Mouse (Mus musculus) CH12.LX (cell line): ENCODE results near the gene Gjb5. TPM values are rescaled to one million over a fixed set of nuclear protein-coding genes. Genes with fewer than 3 reads are reported as not detected.
A peak's percentile ranks its signal among the peaks of the same experiment; 100 is the strongest.

Experiments used
- DNase-seq: peaks from one replicate; pipeline ENCODE4 v3.0.0-alpha.2; 2013; ENCODE audit errors: extremely low read depth
- H3K27ac ChIP-seq: 2 replicates; pipeline ENCODE4 v1.5.1; 2012; ENCODE audit warnings: low read depth, mild to moderate bottlenecking, control low read depth, moderate library complexity; ENCODE audit not compliant: insufficient read depth
- H3K27me3 ChIP-seq: replicated peaks from 2 replicates; pipeline ENCODE3; 2012; ENCODE audit warnings: inconsistent platforms
- H3K36me3 ChIP-seq, 2 experiments: replicated peaks in 1 of 2; 2 replicates each; pipeline versions ENCODE3 to v1.6.1; 2012; ENCODE audit warnings: inconsistent platforms in 1 of 2, low read length in 1 of 2, mild to moderate bottlenecking in 1 of 2, mixed read lengths in 1 of 2, moderate library complexity in 1 of 2; ENCODE audit not compliant: control insufficient read depth in 1 of 2, insufficient read depth in 1 of 2
- H3K4me1 ChIP-seq, 2 experiments: 2 replicates each; pipeline ENCODE4 v1.6.1; 2012; ENCODE audit warnings: inconsistent platforms in 1 of 2, moderate library complexity in 1 of 2; ENCODE audit not compliant: insufficient read depth in 2 of 2, control insufficient read depth in 1 of 2
- H3K4me2 ChIP-seq: 2 replicates; pipeline ENCODE4 v1.6.1; 2012; ENCODE audit warnings: low read depth, mild to moderate bottlenecking, control low read depth; ENCODE audit not compliant: poor library complexity, insufficient read depth, severe bottlenecking
- H3K4me3 ChIP-seq, 3 experiments: fragments of 150-350 bp in 1 of 3; sonication (generic) in 1 of 3; replicated peaks in 1 of 3; 2 replicates each; pipeline versions ENCODE3 to v1.5.1; 2011 to 2012; ENCODE audit warnings: low read depth in 2 of 3, low read length in 2 of 3, mild to moderate bottlenecking in 2 of 3, moderate library complexity in 2 of 3, control low read depth in 1 of 3, improper control_type of control experiment in 1 of 3, inconsistent platforms in 1 of 3, mixed read lengths in 1 of 3; ENCODE audit not compliant: poor library complexity in 1 of 3
- H3K79me2 ChIP-seq: replicated peaks from 2 replicates; pipeline ENCODE4 v1.6.1; 2012; ENCODE audit warnings: mild to moderate bottlenecking, moderate library complexity; ENCODE audit not compliant: control insufficient read depth, poor library complexity, insufficient read depth, severe bottlenecking; ENCODE audit errors: extremely low read depth
- H3K9ac ChIP-seq: 2 replicates; pipeline ENCODE4 v1.6.1; 2012; ENCODE audit warnings: low read depth, mild to moderate bottlenecking, control low read depth, moderate library complexity; ENCODE audit not compliant: insufficient read depth
- H3K9me3 ChIP-seq: replicated peaks from 2 replicates; pipeline ENCODE3; 2012; ENCODE audit warnings: low read length, inconsistent platforms, mixed read lengths
- BHLHE40 ChIP-seq: IDR thresholded peaks from 2 replicates; pipeline ENCODE4 v1.6.1; 2011; ENCODE audit warnings: mild to moderate bottlenecking, low read depth, low read length, improper control_type of control experiment
- CTCF ChIP-seq, 2 experiments: IDR thresholded peaks in 1 of 2; conservative IDR thresholded peaks in 1 of 2; 2 replicates each; pipeline ENCODE4 v1.5.1; 2011 to 2012; ENCODE audit warnings: low read depth in 2 of 2, low read length in 2 of 2, improper control_type of control experiment in 1 of 2, inconsistent platforms in 1 of 2, mild to moderate bottlenecking in 1 of 2, moderate library complexity in 1 of 2
- ELF1 ChIP-seq: IDR thresholded peaks from 2 replicates; pipeline ENCODE4 v1.6.1; 2014; ENCODE audit warnings: low read depth, mild to moderate bottlenecking, inconsistent platforms, low read length, improper control_type of control experiment
- ETS1 ChIP-seq: conservative IDR thresholded peaks from 2 replicates; pipeline ENCODE4 v1.6.1; 2012; ENCODE audit warnings: low read depth, mild to moderate bottlenecking, inconsistent platforms, low read length, improper control_type of control experiment, moderate library complexity
- KAT2A ChIP-seq: IDR thresholded peaks from 2 replicates; pipeline ENCODE4 v1.6.1; 2012; ENCODE audit warnings: low read length, improper control_type of control experiment, inconsistent platforms; ENCODE audit not compliant: insufficient replicate concordance
- MEF2A ChIP-seq: IDR thresholded peaks from 2 replicates; pipeline ENCODE4 v1.6.1; 2014; ENCODE audit warnings: low read depth, mild to moderate bottlenecking, inconsistent platforms, low read length, improper control_type of control experiment, borderline replicate concordance
- NELFE ChIP-seq: IDR thresholded peaks from 2 replicates; pipeline ENCODE4 v1.6.1; 2011; ENCODE audit warnings: low read depth, low read length, improper control_type of control experiment
- POLR2A ChIP-seq: IDR thresholded peaks from 2 replicates; pipeline ENCODE4 v1.6.1; 2011; ENCODE audit warnings: low read depth, mild to moderate bottlenecking, improper control_type of control experiment, low read length
- POLR2AphosphoS2 ChIP-seq: IDR thresholded peaks from 2 replicates; pipeline ENCODE4 v1.6.1; 2011; ENCODE audit warnings: low read depth, low read length, improper control_type of control experiment
- RAD21 ChIP-seq: IDR thresholded peaks from 2 replicates; pipeline ENCODE4 v1.6.1; 2011; ENCODE audit warnings: low read depth, mild to moderate bottlenecking, low read length, improper control_type of control experiment, moderate library complexity
- SMC3 ChIP-seq: IDR thresholded peaks from 2 replicates; pipeline ENCODE4 v1.6.1; 2011; ENCODE audit warnings: low read depth, low read length, improper control_type of control experiment
- ZC3H11A ChIP-seq: IDR thresholded peaks from 2 replicates; pipeline ENCODE4 v1.6.1; 2012; ENCODE audit warnings: low read depth, mild to moderate bottlenecking, inconsistent platforms, low read length, improper control_type of control experiment
- ZKSCAN1 ChIP-seq: IDR thresholded peaks from 2 replicates; pipeline ENCODE4 v1.6.1; 2012; ENCODE audit warnings: low read depth, inconsistent platforms, low read length, improper control_type of control experiment, borderline replicate concordance
- ZNF384 ChIP-seq: IDR thresholded peaks from 2 replicates; pipeline ENCODE4 v1.6.1; 2012; ENCODE audit warnings: low read depth, low read length, improper control_type of control experiment, inconsistent platforms
- dilution Hi-C: fragments of 300-500 bp; cut with MboI; formaldehyde crosslinking; loops from 2 replicates; pipeline ENCODE4 v1.14.3; 2020; ENCODE audit warnings: low sequenced_read_pairs; ENCODE audit not compliant: extremely low pct_unique_long_range_greater_than_20kb, extremely low pct_ligation_motif_present
- in situ Hi-C: fragments of 300-500 bp; cut with MboI; formaldehyde crosslinking; loops from 3 replicates; pipeline ENCODE4 v1.14.3; 2019; ENCODE audit warnings: low sequenced_read_pairs, low pct_ligation_motif_present, low pct_unique_long_range_greater_than_20kb, mixed read lengths
- polyA plus RNA-seq: library from polyadenylated mRNA; unstranded; fragments of >175 nt; gene quantifications from 2 replicates; pipeline ENCODE4 v1.2.1, GENCODE M21; 2012; ENCODE audit warnings: low read depth; ENCODE audit not compliant: insufficient read length
- total RNA-seq, 2 experiments: library from RNA; depleted of rRNA; stranded (reverse); fragments of 300-350 nt in 1 of 2; fragments of >200 nt in 1 of 2; gene quantifications; 2 replicates each; pipeline ENCODE4 v1.2.3; 2012 to 2014

Gjb5 gene
- total and polyA plus RNA-seq, 3 experiments, result 0.34 to 0.50 TPM; not detected in 1

GRCm38 (mm10) chr4:127395591-127395990 is 37.6 kb upstream of the Gjb5 start:
- Histone ChIP-seq H3K27ac (no peak overlapping the region), H3K9me3 (peaks cover 62% of the 10 kb centered on the region)
- DNase-seq, result no peak

GRCm38 (mm10) chr4:127389645-127390044 is 31.7 kb upstream of the Gjb5 start:
- no peak overlapping the region for H3K4me3 ChIP-seq
- H3K36me3 ChIP-seq, result no peaks in the 10 kb centered on the region
- H3K27me3 ChIP-seq, result no peaks in the 10 kb centered on the region
- no peaks in the 10 kb centered on the region for H3K4me1 ChIP-seq
- peaks cover 48% of the 10 kb centered on the region for H3K9me3 ChIP-seq
- in situ Hi-C loops, result no loop called here
- no peak overlapping the region for H3K9ac ChIP-seq
- dilution Hi-C loops, result no loop called here
- no peak overlapping the region for H3K4me2 ChIP-seq
- no peaks in the 10 kb centered on the region for H3K79me2 ChIP-seq
- no peak for TF ChIP-seq SMC3
- TF ChIP-seq ZKSCAN1, result no peak
- no peak for TF ChIP-seq BHLHE40
- TF ChIP-seq NELFE, result no peak
- no peak overlapping the region for H3K27ac ChIP-seq
- no peak for DNase-seq

More at GRCm38 (mm10) chr4:127395591-127395990, 37.6 kb upstream of the Gjb5 start:
- Histone ChIP-seq H3K4me2 (no peak overlapping the region), H3K4me1 (no peaks in the 10 kb centered on the region), H3K79me2 (no peaks in the 10 kb centered on the region), H3K36me3 (no peaks in the 10 kb centered on the region), H3K9ac (no peak overlapping the region), H3K4me3 (no peak overlapping the region), H3K27me3 (no peaks in the 10 kb centered on the region)
- no peak for TF ChIP-seq POLR2AphosphoS2
- TF ChIP-seq SMC3, result no peak
- no peak for TF ChIP-seq POLR2A
- no peak for TF ChIP-seq ETS1
- in situ Hi-C loops, result no loop called here
- dilution Hi-C loops, result no loop called here

GRCm38 (mm10) chr4:127377344-127377743 is 19.4 kb upstream of the Gjb5 start:
- no peak overlapping the region for H3K4me3 ChIP-seq
- H3K36me3 ChIP-seq, result no peaks in the 10 kb centered on the region
- in situ Hi-C loops, result no loop called here
- H3K27me3 ChIP-seq, result no peaks in the 10 kb centered on the region
- H3K4me2 ChIP-seq, result no peak overlapping the region
- no peaks in the 10 kb centered on the region for H3K79me2 ChIP-seq
- dilution Hi-C loops, result no loop called here
- no peak overlapping the region for H3K9ac ChIP-seq
- DNase-seq, result no peak
- no peak overlapping the region for H3K27ac ChIP-seq
- peaks cover 22% of the 10 kb centered on the region for H3K9me3 ChIP-seq
- H3K4me1 ChIP-seq, result no peaks in the 10 kb centered on the region
- no peak for TF ChIP-seq ZC3H11A
- TF ChIP-seq CTCF (conservative IDR thresholded peaks at IDR 0.05 in 1 of 2, IDR thresholded peaks at IDR 0.05 in 1 of 2; ENCODE audit: low read depth in 2 of 2, low read length in 2 of 2), result peak in 1 of 2 experiments; percentile 38; a peak in 1 of 4 replicates
- no peak for TF ChIP-seq MEF2A
- peak; percentile 7 for TF ChIP-seq RAD21
- no peak for TF ChIP-seq ZNF384
- TF ChIP-seq ELF1, result no peak
- TF ChIP-seq POLR2A, result no peak
- no peak for TF ChIP-seq KAT2A
